21 mouse cellular contexts compared by ENCODE assay signal in the genomic region with DNA sequence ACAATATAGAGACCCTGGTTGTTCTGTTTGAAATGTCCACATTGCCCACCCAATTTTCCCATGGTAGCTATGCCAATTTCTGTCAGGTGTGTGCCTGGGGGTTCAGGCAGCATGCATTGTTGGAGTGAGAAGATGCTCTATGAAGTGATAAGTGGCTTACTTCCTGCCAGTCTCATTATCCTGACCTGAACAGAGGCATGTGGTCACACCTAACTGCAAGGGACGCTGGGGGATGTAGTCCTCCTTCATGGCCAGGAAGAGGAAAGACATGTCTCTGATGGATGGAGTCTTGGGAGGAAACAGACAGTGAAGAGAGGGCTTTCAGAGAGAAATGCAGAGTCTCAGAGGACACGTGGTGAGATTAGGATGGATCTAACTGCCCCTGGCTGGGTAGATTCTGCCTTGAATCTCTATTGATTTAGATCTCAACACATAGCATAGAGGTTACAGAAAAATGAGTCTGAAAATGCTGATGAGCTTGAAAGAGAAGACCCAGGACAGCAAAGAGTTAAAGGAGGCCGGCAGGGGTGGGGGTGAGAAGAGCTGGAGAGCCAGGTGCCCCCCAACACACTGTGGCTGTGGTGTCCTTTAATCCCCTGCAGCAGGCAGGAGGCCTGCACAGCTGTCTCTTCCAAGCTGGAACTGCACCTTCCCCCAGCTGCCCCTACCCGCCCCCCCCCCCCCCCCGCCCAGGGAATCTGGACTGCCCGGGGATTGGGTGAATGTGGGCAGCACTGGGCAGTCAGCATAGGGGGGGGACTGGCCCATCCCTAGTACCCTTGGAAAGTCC.
A peak's percentile ranks its signal among the peaks of the same experiment; 100 is the strongest.
DNase-seq lines count a peak whose midpoint lies in the region; ATAC-seq and TF ChIP-seq lines count a peak whose summit lies in the region.
"Had no signal": no experiment of that assay in that cellular context is flagged by ENCODE, and none has a peak within 500 bp of the region (broad histone marks: within the 10 kb centered on the region; RNA-seq: fewer than 3 reads in every experiment).

No protein-coding gene starts in this region.

- dilution Hi-C loops in CH12.LX (cut with MboI; ENCODE audit: extremely low pct_ligation_motif_present, extremely low pct_unique_long_range_greater_than_20kb, low sequenced_read_pairs), result no loop called here

- TF ChIP-seq RAD21 in CH12.LX (IDR thresholded peaks at IDR 0.05; ENCODE audit: low read depth, low read length), result no peak

- WGBS in limb, embryonic 14.5 days, result 34% methylated on average over 3 of the region's 6 CpGs
- 19% methylated on average over 5 of the region's 6 CpGs for WGBS in limb, embryonic 10.5 days
- 22% methylated on average over 4 of the region's 6 CpGs for WGBS in midbrain, postnatal 0 days

- no peak for TF ChIP-seq EP300 in CH12.LX (IDR thresholded peaks at IDR 0.05; ENCODE audit: low read length)

- TF ChIP-seq POLR2A in limb, embryonic 14.5 days (IDR thresholded peaks at IDR 0.05; ENCODE audit: borderline replicate concordance, extremely low read depth, insufficient read depth, insufficient read length), result no peak
- TF ChIP-seq POLR2A in CH12.LX (IDR thresholded peaks at IDR 0.05; ENCODE audit: low read depth, low read length), result no peak

- no peak overlapping the region for H3K9ac ChIP-seq in limb, embryonic 14.5 days (ENCODE audit: low read depth, low read length, severe bottlenecking)
- H3K9ac ChIP-seq in CH12.LX (ENCODE audit: insufficient read depth, low read depth), result no peak overlapping the region
- H3K9ac ChIP-seq in midbrain, postnatal 0 days (replicated peaks; ENCODE audit: low read length, poor library complexity, severe bottlenecking), result no peak overlapping the region
- H3K9ac ChIP-seq: forebrain, embryonic 15.5 days; liver, embryonic 13.5 days; lung, embryonic 14.5 days had no signal

- in situ Hi-C loops in CH12.LX (cut with MboI; ENCODE audit: low pct_ligation_motif_present, low pct_unique_long_range_greater_than_20kb, low sequenced_read_pairs), result no loop called here

- peak; percentile 35; the same call in 1 of the 2 replicates for ATAC-seq in limb, embryonic 14.5 days (ENCODE audit: low FRiP score, low read depth)
- peak; percentile 52; the same call in 1 of the 2 replicates for ATAC-seq in midbrain, postnatal 0 days (ENCODE audit: low FRiP score)
- ATAC-seq: forebrain, embryonic 15.5 days; intestine, embryonic 16.5 days had no signal

- H3K27me3 ChIP-seq in limb, embryonic 14.5 days (ENCODE audit: control insufficient read depth, insufficient read depth, low read length), result no peaks in the 10 kb centered on the region
- H3K27me3 ChIP-seq in limb, embryonic 10.5 days (ENCODE audit: low read depth, poor library complexity, severe bottlenecking), result peaks cover 4% of the 10 kb centered on the region; the same call in 1 of the 2 replicates
- peaks cover 58% of the 10 kb centered on the region for H3K27me3 ChIP-seq in CH12.LX (replicated peaks)
- no peaks in the 10 kb centered on the region for H3K27me3 ChIP-seq in midbrain, postnatal 0 days (ENCODE audit: insufficient read depth, low read length)
- H3K27me3 ChIP-seq: forebrain, embryonic 15.5 days; liver, embryonic 13.5 days had no signal

- no peak overlapping the region for H3K27ac ChIP-seq in limb, embryonic 14.5 days (replicated peaks; ENCODE audit: low read depth, low read length)
- H3K27ac ChIP-seq in limb, embryonic 10.5 days, result no peak overlapping the region
- no peak overlapping the region for H3K27ac ChIP-seq in CH12.LX (ENCODE audit: insufficient read depth, low read depth)
- no peak overlapping the region for H3K27ac ChIP-seq in midbrain, postnatal 0 days (ENCODE audit: low read depth, low read length)
- H3K27ac ChIP-seq: forebrain, embryonic 15.5 days; liver, embryonic 13.5 days; stomach, postnatal 0 days had no signal

- H3K4me3 ChIP-seq in limb, embryonic 14.5 days (replicated peaks; ENCODE audit: low read length), result no peak overlapping the region
- H3K4me3 ChIP-seq in limb, embryonic 10.5 days, result no peak overlapping the region
- no peak overlapping the region for H3K4me3 ChIP-seq in CH12.LX (replicated peaks in 1 of 3; ENCODE audit: low read depth in 2 of 3, low read length in 2 of 3, poor library complexity in 1 of 3)
- H3K4me3 ChIP-seq in midbrain, postnatal 0 days (ENCODE audit: low read depth, low read length), result no peak overlapping the region
- H3K4me3 ChIP-seq: forebrain, embryonic 15.5 days; liver, embryonic 13.5 days had no signal

- H3K4me1 ChIP-seq in limb, embryonic 14.5 days (ENCODE audit: control insufficient read depth, insufficient read depth, low read length), result peaks cover 7% of the 10 kb centered on the region; the same call in 1 of the 2 replicates
- H3K4me1 ChIP-seq in limb, embryonic 10.5 days, result peaks cover 19% of the 10 kb centered on the region
- no peaks in the 10 kb centered on the region for H3K4me1 ChIP-seq in CH12.LX (ENCODE audit: control insufficient read depth in 1 of 2, insufficient read depth in 2 of 2)
- 0 out of 2 replicates have a peak, but pooled peaks cover 5% of the 10 kb centered on the region for H3K4me1 ChIP-seq in midbrain, postnatal 0 days (ENCODE audit: insufficient read depth, low read length)
- H3K4me1 ChIP-seq: forebrain, embryonic 15.5 days; liver, embryonic 13.5 days had no signal

- no peak for TF ChIP-seq CTCF in CH12.LX (conservative IDR thresholded peaks at IDR 0.05 in 1 of 2, IDR thresholded peaks at IDR 0.05 in 1 of 2; ENCODE audit: low read depth in 2 of 2, low read length in 2 of 2)
- no peak for TF ChIP-seq CTCF in midbrain, postnatal 0 days (IDR thresholded peaks at IDR 0.05)

- no peaks in the 10 kb centered on the region for H3K9me3 ChIP-seq in limb, embryonic 14.5 days (ENCODE audit: control insufficient read depth, low read length)
- H3K9me3 ChIP-seq in limb, embryonic 10.5 days (replicated peaks), result no peaks in the 10 kb centered on the region
- no peaks in the 10 kb centered on the region for H3K9me3 ChIP-seq in CH12.LX (replicated peaks; ENCODE audit: low read length)
- no peaks in the 10 kb centered on the region for H3K9me3 ChIP-seq in midbrain, postnatal 0 days (ENCODE audit: low read length)
- H3K9me3 ChIP-seq: forebrain, embryonic 15.5 days; liver, embryonic 13.5 days had no signal

- H3K36me3 ChIP-seq in limb, embryonic 14.5 days (ENCODE audit: control insufficient read depth, insufficient read depth, low read length), result no peaks in the 10 kb centered on the region
- no peaks in the 10 kb centered on the region for H3K36me3 ChIP-seq in limb, embryonic 10.5 days
- no peaks in the 10 kb centered on the region for H3K36me3 ChIP-seq in CH12.LX (replicated peaks in 1 of 2; ENCODE audit: control insufficient read depth in 1 of 2, insufficient read depth in 1 of 2, low read length in 1 of 2)
- H3K36me3 ChIP-seq in midbrain, postnatal 0 days (ENCODE audit: insufficient read depth, low read length), result no peaks in the 10 kb centered on the region
- H3K36me3 ChIP-seq: forebrain, embryonic 15.5 days; liver, embryonic 13.5 days had no signal

- no peaks in the 10 kb centered on the region for H3K79me2 ChIP-seq in CH12.LX (replicated peaks; ENCODE audit: control insufficient read depth, extremely low read depth, insufficient read depth, poor library complexity, severe bottlenecking)

- DNase-seq in limb, embryonic 14.5 days (ENCODE audit: low spot score), result no peak
- no peak for DNase-seq in limb, embryonic 10.5 days (ENCODE audit: low spot score)
- no peak for DNase-seq in CH12.LX (ENCODE audit: extremely low read depth)
- DNase-seq in brain, adult 2 months (ENCODE audit: low read depth, low spot score), result peak; percentile 3
- DNase-seq in midbrain, postnatal 0 days (ENCODE audit: low spot score), result peak; percentile 15
- no peak for DNase-seq in ovary, postnatal 36 days (ENCODE audit: low spot score)
- no peak for DNase-seq in adrenal gland, postnatal 36 days
- DNase-seq: cerebellum, adult 2 months; cerebellum, postnatal 36 days; gastrocnemius, postnatal 14 days; heart, adult 11 months; kidney, adult 9 months; kidney, postnatal 14 days; liver, embryonic 13.5 days; lung, embryonic 14.5 days; thymus, adult 2 months; thymus, postnatal 4 days had no signal

- H3K4me2 ChIP-seq in limb, embryonic 14.5 days (replicated peaks; ENCODE audit: low read depth, low read length, severe bottlenecking), result no peak overlapping the region
- H3K4me2 ChIP-seq in CH12.LX (ENCODE audit: insufficient read depth, low read depth, poor library complexity, severe bottlenecking), result no peak overlapping the region
- H3K4me2 ChIP-seq in midbrain, postnatal 0 days (ENCODE audit: low read depth, low read length, poor library complexity, severe bottlenecking), result no peak overlapping the region
- H3K4me2 ChIP-seq: forebrain, embryonic 15.5 days; heart, embryonic 11.5 days; liver, embryonic 13.5 days; lung, embryonic 14.5 days had no signal

TF ChIP-seq in CH12.LX, 34 proteins besides CTCF, POLR2A, EP300 and RAD21:
- peak; percentile 26; the same call in 1 of the 2 replicates for TF ChIP-seq HCFC1 (IDR thresholded peaks at IDR 0.05; ENCODE audit: low read depth, low read length)
- TF ChIP-seq UBTF (IDR thresholded peaks at IDR 0.05; ENCODE audit: low read depth, low read length), result no peak
- TF ChIP-seq MAZ (IDR thresholded peaks at IDR 0.05; ENCODE audit: low read depth, low read length), result no peak
- no peak for TF ChIP-seq JUND (conservative IDR thresholded peaks at IDR 0.05; ENCODE audit: low read depth, low read length)
TF ChIP-seq in CH12.LX: peak in this region for 1.

Comparison
In these comparisons a context has a peak if more than half of its experiments do, and no peak if none do; other contexts are left out.
1. DNase-seq: peak in brain, adult 2 months (single experiment) and midbrain, postnatal 0 days (single experiment); none in limb, embryonic 14.5 days (single experiment), limb, embryonic 10.5 days (single experiment), CH12.LX (single experiment), ovary, postnatal 36 days (single experiment) and adrenal gland, postnatal 36 days (0 of 2).